Mouse (Mus musculus) kidney, embryonic 15.5 days (tissue): ENCODE measurements around the gene Cd63. TPM values are rescaled to one million over a fixed set of nuclear protein-coding genes. Genes with fewer than 3 reads are reported as not detected.

Experiments used
- ATAC-seq: fragments of 200-750 bp; cut with Nextera tagmentation; replicated peaks from 2 replicates; pipeline ENCODE4 v1.8.0; 2017; ENCODE audit warnings: moderate TSS enrichment; ENCODE audit not compliant: low FRiP score
- H3K27ac ChIP-seq: fragments of 300-500 bp; sonication (generic); 2 replicates; pipeline ENCODE4 v1.5.1; 2015; ENCODE audit warnings: mild to moderate bottlenecking, inconsistent platforms
- H3K27me3 ChIP-seq: fragments of 300-500 bp; sonication (generic); 2 replicates; pipeline ENCODE4 v1.6.1; 2015; ENCODE audit warnings: inconsistent platforms
- H3K36me3 ChIP-seq: fragments of 300-500 bp; sonication (generic); 2 replicates; pipeline ENCODE4 v1.6.1; 2015; ENCODE audit warnings: inconsistent platforms
- H3K4me1 ChIP-seq: fragments of 300-500 bp; sonication (generic); 2 replicates; pipeline ENCODE4 v1.6.1; 2015; ENCODE audit warnings: inconsistent platforms
- H3K4me2 ChIP-seq: fragments of 300-500 bp; sonication (generic); 2 replicates; pipeline ENCODE4 v1.6.1; 2015; ENCODE audit warnings: moderate library complexity, mild to moderate bottlenecking, inconsistent platforms
- H3K4me3 ChIP-seq: fragments of 300-500 bp; sonication (generic); replicated peaks from 2 replicates; pipeline ENCODE4 v1.5.1; 2015; ENCODE audit warnings: mild to moderate bottlenecking, inconsistent platforms
- H3K9ac ChIP-seq: fragments of 300-500 bp; sonication (generic); 2 replicates; pipeline ENCODE4 v1.6.1; 2015; ENCODE audit warnings: mild to moderate bottlenecking, inconsistent platforms
- H3K9me3 ChIP-seq: fragments of 300-500 bp; sonication (generic); replicated peaks from 2 replicates; pipeline ENCODE4 v1.6.1; 2016; ENCODE audit warnings: inconsistent platforms
- WGBS: fragments of 180-500 bp; shearing (Covaris S2); methylation state at CpG from one replicate; pipeline ENCODE4 v1.1.7; 2015; ENCODE audit warnings: mixed read lengths; 5-methylcytosine and 5-hydroxymethylcytosine counted together
- polyA plus RNA-seq: library from polyadenylated mRNA; unstranded; fragments of >200 nt; fragmentation: Nextera tagmentation; extraction: Ambion mirVana; gene quantifications from 2 replicates; pipeline ENCODE4 v1.2.1, GENCODE M21; 2015

The Cd63 gene
- polyA plus RNA-seq, 1 experiment from 2014 or later = 671 TPM

GRCm38 (mm10) chr10:128909567-128910028 is 8.8 kb downstream of the Cd63 start:
- WGBS = under 1% methylated on average over 41 of the region's 41 CpGs
- no peaks in the 10 kb centered on the region for H3K27me3 ChIP-seq
- peak; percentile 86 for ATAC-seq
- H3K9me3 ChIP-seq = no peaks in the 10 kb centered on the region
- peak overlapping the region; percentile 93 for H3K9ac ChIP-seq
- peak overlapping the region; percentile 71 for H3K4me2 ChIP-seq
- peaks cover 29% of the 10 kb centered on the region for H3K36me3 ChIP-seq
- peak overlapping the region; percentile 93 for H3K27ac ChIP-seq
- peaks cover 36% of the 10 kb centered on the region for H3K4me1 ChIP-seq
- H3K4me3 ChIP-seq = peak overlapping the region; percentile 91

GRCm38 (mm10) chr10:128910066-128910841 is 9.5 kb downstream of the Cd63 start:
- under 1% methylated on average over 58 of the region's 66 CpGs for WGBS
- Histone ChIP-seq H3K4me2 (peak overlapping the region; percentile 71), H3K4me3 (peak overlapping the region; percentile 91), H3K9me3 (no peaks in the 10 kb centered on the region), H3K9ac (peak overlapping the region; percentile 93), H3K27ac (peak overlapping the region; percentile 93), H3K36me3 (peaks cover 36% of the 10 kb centered on the region), H3K27me3 (no peaks in the 10 kb centered on the region), H3K4me1 (peaks cover 36% of the 10 kb centered on the region)
- ATAC-seq = peak; percentile 34

GRCm38 (mm10) chr10:128911430-128911829 is 10.6 kb downstream of the Cd63 start:
- peak overlapping the region; percentile 91 for H3K4me3 ChIP-seq
- no peaks in the 10 kb centered on the region for H3K9me3 ChIP-seq
- H3K36me3 ChIP-seq = peaks cover 46% of the 10 kb centered on the region
- H3K27ac ChIP-seq = 0 out of 2 replicates have a peak overlapping the region, but pooled peaks have one; percentile 15
- ATAC-seq = no peak
- H3K4me2 ChIP-seq = peak overlapping the region; percentile 71
- H3K9ac ChIP-seq = no peak overlapping the region
- peaks cover 36% of the 10 kb centered on the region for H3K4me1 ChIP-seq
- no peaks in the 10 kb centered on the region for H3K27me3 ChIP-seq
- WGBS = 83% methylated on average over 6 of the region's 6 CpGs

GRCm38 (mm10) chr10:128912268-128912667 is 11.5 kb downstream of the Cd63 start:
- peaks cover 54% of the 10 kb centered on the region for H3K36me3 ChIP-seq
- ATAC-seq = no peak
- H3K4me1 ChIP-seq = peaks cover 36% of the 10 kb centered on the region

GRCm38 (mm10) chr10:128912791-128913190 is 12.0 kb downstream of the Cd63 start:
- peaks cover 36% of the 10 kb centered on the region for H3K4me1 ChIP-seq
- H3K27me3 ChIP-seq = no peaks in the 10 kb centered on the region
- WGBS = 76% methylated on average over 4 of the region's 4 CpGs
- ATAC-seq = no peak
- no peaks in the 10 kb centered on the region for H3K9me3 ChIP-seq
- H3K36me3 ChIP-seq = peaks cover 60% of the 10 kb centered on the region
- H3K4me2 ChIP-seq = no peak overlapping the region
- no peak overlapping the region for H3K4me3 ChIP-seq
- no peak overlapping the region for H3K9ac ChIP-seq
- H3K27ac ChIP-seq = no peak overlapping the region

More at GRCm38 (mm10) chr10:128912268-128912667, 11.5 kb downstream of the Cd63 start:
- Histone ChIP-seq H3K4me2 (peak overlapping the region; percentile 71; the same call in 1 of the 2 replicates), H3K4me3 (no peak overlapping the region), H3K9ac (no peak overlapping the region), H3K27me3 (no peaks in the 10 kb centered on the region), H3K27ac (no peak overlapping the region), H3K9me3 (no peaks in the 10 kb centered on the region)
- WGBS = 88% methylated on average over 4 of the region's 4 CpGs

- Histone ChIP-seq H3K9me3 (no peaks in the 10 kb centered on the region), H3K4me2 (no peak overlapping the region), H3K9ac (no peak overlapping the region), H3K36me3 (peaks cover 64% of the 10 kb centered on the region), H3K4me3 (no peak overlapping the region), H3K27me3 (no peaks in the 10 kb centered on the region), H3K27ac (0 out of 2 replicates have a peak overlapping the region, but pooled peaks have one; percentile 37), H3K4me1 (peaks cover 38% of the 10 kb centered on the region)
- no peak for ATAC-seq
- WGBS = 8% methylated on average over 5 of the region's 5 CpGs
These were observed 12.4 kb downstream of the Cd63 start for GRCm38 (mm10) chr10:128913219-128913618.

- no peak for ATAC-seq
- Histone ChIP-seq H3K4me2 (no peak overlapping the region), H3K27ac (peak overlapping the region; percentile 37; the same call in 1 of the 2 replicates), H3K27me3 (no peaks in the 10 kb centered on the region), H3K4me3 (no peak overlapping the region), H3K9ac (no peak overlapping the region), H3K9me3 (no peaks in the 10 kb centered on the region), H3K36me3 (peaks cover 67% of the 10 kb centered on the region), H3K4me1 (peaks cover 40% of the 10 kb centered on the region)
- 66% methylated on average over 12 of the region's 12 CpGs for WGBS
These were observed 12.9 kb downstream of the Cd63 start for GRCm38 (mm10) chr10:128913696-128914095.

GRCm38 (mm10) chr10:128915550-128915949 is 14.8 kb downstream of the Cd63 start:
- ATAC-seq = no peak
- no peaks in the 10 kb centered on the region for H3K27me3 ChIP-seq
- H3K36me3 ChIP-seq = peaks cover 70% of the 10 kb centered on the region
- H3K4me3 ChIP-seq = no peak overlapping the region
- H3K9me3 ChIP-seq = no peaks in the 10 kb centered on the region
- H3K4me2 ChIP-seq = no peak overlapping the region
- H3K4me1 ChIP-seq = peaks cover 48% of the 10 kb centered on the region
- H3K27ac ChIP-seq = no peak overlapping the region
- no peak overlapping the region for H3K9ac ChIP-seq
- WGBS = 94% methylated on average over 2 of the region's 2 CpGs

GRCm38 (mm10) chr10:128916665-128917064 is 15.9 kb downstream of the Cd63 start:
- 88% methylated on average over 3 of the region's 3 CpGs for WGBS
- no peak overlapping the region for H3K9ac ChIP-seq
- H3K4me2 ChIP-seq = no peak overlapping the region
- H3K27ac ChIP-seq = no peak overlapping the region
- H3K9me3 ChIP-seq = no peaks in the 10 kb centered on the region
- H3K4me1 ChIP-seq = peaks cover 48% of the 10 kb centered on the region
- no peak for ATAC-seq
- H3K27me3 ChIP-seq = no peaks in the 10 kb centered on the region
- H3K36me3 ChIP-seq = peaks cover 66% of the 10 kb centered on the region
- H3K4me3 ChIP-seq = no peak overlapping the region

GRCm38 (mm10) chr10:128917400-128917799 is 16.6 kb downstream of the Cd63 start:
- Histone ChIP-seq H3K4me1 (peaks cover 54% of the 10 kb centered on the region), H3K27me3 (no peaks in the 10 kb centered on the region), H3K36me3 (peaks cover 59% of the 10 kb centered on the region), H3K9ac (no peak overlapping the region), H3K4me3 (no peak overlapping the region), H3K9me3 (no peaks in the 10 kb centered on the region), H3K27ac (no peak overlapping the region), H3K4me2 (no peak overlapping the region)
- WGBS = 88% methylated on average over 6 of the region's 6 CpGs
- no peak for ATAC-seq

- no peak overlapping the region for H3K4me3 ChIP-seq
- H3K4me2 ChIP-seq = no peak overlapping the region
- 79% methylated on average over 7 of the region's 7 CpGs for WGBS
- H3K9ac ChIP-seq = no peak overlapping the region
- H3K27ac ChIP-seq = peak overlapping the region; percentile 70
- H3K36me3 ChIP-seq = peaks cover 54% of the 10 kb centered on the region
- peaks cover 53% of the 10 kb centered on the region for H3K4me1 ChIP-seq
- no peak for ATAC-seq
- H3K27me3 ChIP-seq = no peaks in the 10 kb centered on the region
- no peaks in the 10 kb centered on the region for H3K9me3 ChIP-seq
These were observed 17.5 kb downstream of the Cd63 start for GRCm38 (mm10) chr10:128918246-128918645.

- peak overlapping the region; percentile 70 for H3K27ac ChIP-seq
- H3K4me1 ChIP-seq = peaks cover 52% of the 10 kb centered on the region
- H3K9ac ChIP-seq = no peak overlapping the region
- no peaks in the 10 kb centered on the region for H3K27me3 ChIP-seq
- no peak overlapping the region for H3K4me3 ChIP-seq
- H3K36me3 ChIP-seq = peaks cover 44% of the 10 kb centered on the region
- H3K4me2 ChIP-seq = no peak overlapping the region
- 0 out of 2 replicates have a peak, but pooled peaks have one; percentile 3 for ATAC-seq
- no peaks in the 10 kb centered on the region for H3K9me3 ChIP-seq
- 36% methylated on average over 6 of the region's 6 CpGs for WGBS
These were observed 18.4 kb downstream of the Cd63 start for GRCm38 (mm10) chr10:128919203-128919631.
